Mouse (Mus musculus): ENCODE measurements at regions not wholly inside any gene's neighbourhood (a gene's known extent, or its start where the extent isn't known, plus 50 kb on each side); places are given as distances from the start of the nearest gene placed in this dataset.

DNA sequence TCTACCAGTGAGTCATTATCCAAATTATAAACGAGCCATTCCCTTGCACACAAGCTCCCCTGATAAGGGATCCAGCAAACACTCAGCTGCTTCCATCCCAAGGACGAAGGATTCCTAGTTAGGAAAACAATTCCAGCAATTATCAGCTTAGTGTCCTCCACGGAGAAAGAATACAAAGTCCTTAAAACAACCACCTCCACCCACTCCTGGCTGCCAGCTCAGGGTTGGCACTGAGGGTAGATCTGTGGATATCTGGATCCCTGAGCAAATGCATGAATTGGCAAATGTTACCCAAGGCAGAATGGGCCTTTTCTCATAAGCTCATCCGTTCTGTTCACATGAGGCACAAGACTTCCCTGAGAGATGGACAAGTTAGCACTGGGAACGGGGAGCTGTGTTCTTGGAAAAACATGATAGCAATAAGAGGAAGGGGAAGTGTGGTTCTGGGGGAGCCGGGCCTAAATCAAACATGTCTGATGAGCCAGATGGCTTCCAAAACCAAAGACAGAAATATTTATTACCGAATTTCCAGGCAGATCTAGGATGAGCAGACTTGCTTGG lies 368.1 kb upstream of the Runx1 start:
- no peak for TF ChIP-seq POLR2A (IDR thresholded peaks at IDR 0.05; ENCODE audit: insufficient read length, low read depth)
- TF ChIP-seq MYOG (IDR thresholded peaks at IDR 0.05; ENCODE audit: control insufficient read depth in 1 of 3, insufficient read depth in 1 of 3, insufficient read length in 2 of 3, low read depth in 2 of 3): no peak
- TF ChIP-seq TCF3 (IDR thresholded peaks at IDR 0.05; ENCODE audit: insufficient read length, low read depth): no peak
- TF ChIP-seq POLR2AphosphoS2 (IDR thresholded peaks at IDR 0.05; ENCODE audit: insufficient read length, low read depth): no peak
- no peak for TF ChIP-seq E2F4 (IDR thresholded peaks at IDR 0.05; ENCODE audit: insufficient read depth)
- no peak for TF ChIP-seq TCF12 (IDR thresholded peaks at IDR 0.05; ENCODE audit: insufficient read depth, poor library complexity, severe bottlenecking)
- TF ChIP-seq MAX (IDR thresholded peaks at IDR 0.05; ENCODE audit: low read depth): no peak
- no peak for TF ChIP-seq MYOD1 (IDR thresholded peaks at IDR 0.05; ENCODE audit: control insufficient read depth in 1 of 3, insufficient read length in 2 of 3, low read depth in 2 of 3)
- no peak for TF ChIP-seq USF1 (IDR thresholded peaks at IDR 0.05; ENCODE audit: low read depth)
